Mouse (Mus musculus) bone marrow macrophage, adult 2 months (primary cell): Measurements from ENCODE around the gene Gm3854. TPM values are rescaled to one million over a fixed set of nuclear protein-coding genes. Genes with fewer than 3 reads are reported as not detected.
"Not testable (repeated sequence)": the region's sequence is repeated elsewhere in the genome, so short reads cannot be mapped to it uniquely, and the experiment has no call there.

Experiments used
- H3K27ac ChIP-seq: 2 replicates; pipeline ENCODE4 v1.5.1; 2012; ENCODE audit warnings: low read depth, low read length; ENCODE audit not compliant: insufficient read depth
- H3K4me1 ChIP-seq: 2 replicates; pipeline ENCODE4 v1.6.1; 2012; ENCODE audit warnings: low read length; ENCODE audit not compliant: control insufficient read depth, insufficient read depth
- H3K4me3 ChIP-seq: 2 replicates; pipeline ENCODE4 v1.5.1; 2012; ENCODE audit warnings: mild to moderate bottlenecking, low read length, moderate library complexity; ENCODE audit not compliant: insufficient read depth
- CTCF ChIP-seq: IDR thresholded peaks from 2 replicates; pipeline ENCODE4 v1.5.1; 2012; ENCODE audit warnings: low read depth, mild to moderate bottlenecking, low read length, moderate library complexity
- POLR2A ChIP-seq: IDR thresholded peaks from 2 replicates; pipeline ENCODE4 v1.6.1; 2012; ENCODE audit warnings: mild to moderate bottlenecking, low read depth, low read length, borderline replicate concordance
- polyA plus RNA-seq: library from polyadenylated mRNA; stranded (reverse); fragments of >200 nt; gene quantifications from 2 replicates; pipeline ENCODE4 v1.2.4, GENCODE M21; 2012; ENCODE audit not compliant: missing spikeins, insufficient read depth, insufficient read length

The Gm3854 gene
- 0.31 TPM in 1 of 2 replicates, not detected in the other for polyA plus RNA-seq

DNA sequence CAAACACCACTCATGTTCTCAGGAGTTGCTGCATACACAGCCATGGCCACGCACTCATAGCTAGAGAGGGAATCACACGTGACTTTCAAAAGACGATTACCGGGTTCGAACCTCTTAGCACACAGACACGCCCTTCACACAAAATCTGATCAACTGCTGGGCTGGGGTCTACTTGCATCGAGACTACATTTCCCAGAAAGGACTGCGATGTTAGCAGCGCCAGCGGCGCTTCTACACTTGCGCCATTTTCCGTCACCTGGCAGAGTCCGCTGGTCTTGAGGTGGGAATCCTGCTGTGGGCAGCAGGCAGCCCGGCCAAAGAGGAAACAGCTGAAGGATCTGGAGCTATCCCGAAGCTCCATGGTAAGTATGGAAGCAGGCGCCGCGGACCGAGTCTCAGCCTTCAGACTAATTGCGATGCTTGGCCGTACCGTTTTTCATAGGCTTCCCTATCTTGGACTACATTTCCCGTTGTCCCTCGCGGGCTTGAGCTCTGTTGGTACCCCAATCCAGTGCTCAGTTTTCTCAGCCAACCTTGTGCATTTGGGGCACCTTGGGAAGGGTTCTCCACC is at the start of gene Gm3854:
TSS of gene Gm3854 (plus strand) at position 259 of the 571 bp plus-strand sequence.
- no peak within 1 kb of the TSS for H3K27ac ChIP-seq
- H3K4me1 ChIP-seq, result no peaks in the 10 kb centered on the region
- H3K4me3 ChIP-seq, result peak within 1 kb of the TSS; percentile 48
- TF ChIP-seq POLR2A, result no peak
- TF ChIP-seq CTCF, result no peak

DNA sequence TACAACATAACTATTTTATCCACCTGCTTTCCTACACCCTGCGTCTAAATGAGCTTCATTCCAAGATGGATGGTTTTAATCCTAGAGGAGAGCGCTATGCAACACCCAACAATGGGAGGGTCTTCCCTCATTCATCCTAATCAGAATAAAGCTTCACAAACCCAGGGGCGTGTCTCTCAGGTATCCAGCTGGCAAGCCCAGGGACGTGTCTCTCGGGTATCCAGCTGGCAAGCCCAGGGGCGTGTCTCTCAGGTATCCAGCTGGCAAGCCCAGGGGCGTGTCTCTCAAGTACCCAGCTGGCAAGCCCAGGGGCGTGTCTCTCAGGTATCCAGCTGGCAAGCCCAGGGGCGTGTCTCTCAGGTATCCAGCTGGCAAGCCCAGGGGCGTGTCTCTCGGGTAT is 42.8 kb upstream of the Gm3854 start:
- not testable (repeated sequence) for H3K4me1 ChIP-seq, H3K4me3 ChIP-seq, H3K27ac ChIP-seq

DNA sequence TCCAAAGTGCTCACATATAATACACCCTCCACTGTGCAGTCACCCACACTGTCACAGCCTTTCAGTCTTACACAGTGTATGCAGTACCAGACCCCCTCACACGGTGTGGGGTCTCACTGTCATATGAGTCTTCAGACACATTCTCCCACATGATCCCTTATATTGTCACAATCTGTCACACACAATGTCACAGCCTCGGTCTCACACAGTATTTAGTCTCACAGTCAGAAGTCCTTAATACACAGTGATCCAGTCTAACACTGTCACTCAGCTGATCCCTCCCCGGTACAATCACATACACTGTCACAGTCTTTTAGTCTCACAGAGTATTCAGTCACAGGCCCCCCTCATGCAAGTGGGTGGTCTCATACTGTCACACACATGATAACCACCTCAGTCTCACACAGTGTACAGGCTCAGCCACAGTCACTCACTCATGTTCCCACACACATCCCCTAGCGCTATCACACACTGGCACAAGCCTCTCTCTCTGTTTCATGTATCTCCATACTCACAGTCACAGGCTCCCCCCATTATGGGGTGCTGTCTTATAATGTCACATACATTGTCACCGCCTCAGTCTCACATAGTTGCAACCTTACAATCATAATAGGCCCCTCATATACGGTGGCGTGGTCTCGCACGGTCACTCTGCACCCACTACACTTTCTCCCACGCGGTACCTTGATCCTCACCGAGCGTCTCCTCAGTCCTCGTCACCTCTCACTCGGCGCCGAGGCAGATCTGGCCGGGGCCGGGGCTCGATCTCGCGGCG is 12.9 kb upstream of the Gm3854 start:
- H3K4me3 ChIP-seq, result peak overlapping the region; percentile 69
- H3K4me1 ChIP-seq, result no peaks in the 10 kb centered on the region
- H3K27ac ChIP-seq, result no peak overlapping the region
- TF ChIP-seq POLR2A (no peak), CTCF (no peak)

DNA sequence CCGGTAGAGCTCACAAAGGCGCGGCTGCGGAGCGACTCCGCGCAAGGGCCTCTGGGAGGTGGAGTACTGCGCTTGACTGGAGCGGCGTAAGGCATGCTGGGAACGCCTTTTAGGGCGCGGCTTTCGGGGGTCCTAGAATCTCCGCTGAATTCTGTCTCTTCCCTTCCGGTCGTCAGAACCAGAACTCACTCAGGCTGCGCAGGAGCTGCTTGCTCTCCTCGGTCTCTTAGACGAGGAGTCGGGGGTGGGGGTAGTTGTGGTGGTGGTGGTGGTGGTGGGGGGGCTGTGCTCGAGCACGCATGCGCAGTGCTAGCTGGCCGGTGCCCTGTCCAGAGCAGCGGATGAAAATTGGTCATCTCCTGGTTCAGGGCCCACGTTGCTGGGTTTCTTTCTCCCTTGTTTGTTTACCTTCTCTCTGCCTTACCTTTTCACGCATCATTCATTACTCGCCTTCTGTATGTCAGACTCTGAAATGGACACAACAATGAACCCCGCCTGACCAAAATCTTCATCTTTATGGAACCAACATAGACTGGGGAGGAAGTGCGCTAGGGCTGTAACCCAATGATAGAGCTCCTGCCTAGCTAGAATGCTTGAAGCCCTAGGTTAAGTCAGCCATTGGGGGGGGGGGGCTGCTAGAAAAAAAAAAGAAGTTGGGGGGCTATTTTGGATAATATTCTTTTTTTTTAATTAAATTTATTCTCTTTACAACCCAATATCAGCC is 12.2 kb upstream of the Gm3854 start, which contains the start of gene Zfp583:
TSS of gene Zfp583 (minus strand) at position 53 of the 724 bp plus-strand sequence.
- Histone ChIP-seq H3K27ac (0 out of 2 replicates have a peak within 1 kb of the TSS, but pooled peaks have one; percentile 29), H3K4me1 (no peaks in the 10 kb centered on the region), H3K4me3 (peak within 1 kb of the TSS; percentile 69)
- TF ChIP-seq POLR2A, result no peak

DNA sequence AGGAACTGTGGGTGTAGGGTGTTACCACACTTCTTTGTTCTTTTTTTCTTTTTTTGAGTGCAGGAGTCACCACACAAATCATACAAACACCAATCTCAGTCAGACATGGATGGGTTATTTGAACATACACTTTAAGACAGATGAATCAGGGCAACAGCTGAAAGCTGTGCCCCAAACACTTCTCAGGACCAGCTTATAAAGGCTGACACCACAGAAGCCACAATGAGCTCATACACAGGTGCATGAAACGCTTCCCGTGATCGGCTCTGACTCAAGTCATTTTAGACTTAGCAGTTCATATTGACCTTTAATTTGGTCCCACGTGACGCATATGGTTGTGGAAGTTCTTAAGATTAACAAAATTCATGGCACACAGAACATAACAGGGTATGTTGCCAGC is 3.7 kb upstream of the Gm3854 start:
- no peak overlapping the region for H3K4me3 ChIP-seq
- no peak overlapping the region for H3K27ac ChIP-seq
- TF ChIP-seq POLR2A (no peak), CTCF (no peak)
- H3K4me1 ChIP-seq, result no peaks in the 10 kb centered on the region

DNA sequence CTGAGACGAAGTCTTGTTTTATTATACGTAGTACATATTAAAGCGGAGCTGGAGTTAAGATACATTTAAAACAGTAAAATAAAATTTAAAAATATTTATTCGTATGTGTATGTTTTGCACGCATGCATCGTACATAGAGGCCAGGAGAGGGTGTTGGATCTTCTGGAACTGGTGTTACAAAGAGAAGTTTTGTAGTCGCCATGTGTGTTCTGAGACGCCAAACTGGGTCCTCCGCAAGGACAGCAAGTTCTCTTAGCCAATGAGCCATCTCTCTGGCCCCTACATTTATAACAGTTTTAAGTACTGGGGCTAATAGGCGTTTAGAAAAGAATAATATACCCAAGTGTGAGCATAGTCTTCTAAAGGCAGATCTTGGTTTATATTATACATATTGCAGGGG is 565 bp downstream of the Gm3854 start:
- Histone ChIP-seq H3K27ac (no peak overlapping the region), H3K4me1 (no peaks in the 10 kb centered on the region), H3K4me3 (no peak overlapping the region)
- no peak for TF ChIP-seq POLR2A
- no peak for TF ChIP-seq CTCF

DNA sequence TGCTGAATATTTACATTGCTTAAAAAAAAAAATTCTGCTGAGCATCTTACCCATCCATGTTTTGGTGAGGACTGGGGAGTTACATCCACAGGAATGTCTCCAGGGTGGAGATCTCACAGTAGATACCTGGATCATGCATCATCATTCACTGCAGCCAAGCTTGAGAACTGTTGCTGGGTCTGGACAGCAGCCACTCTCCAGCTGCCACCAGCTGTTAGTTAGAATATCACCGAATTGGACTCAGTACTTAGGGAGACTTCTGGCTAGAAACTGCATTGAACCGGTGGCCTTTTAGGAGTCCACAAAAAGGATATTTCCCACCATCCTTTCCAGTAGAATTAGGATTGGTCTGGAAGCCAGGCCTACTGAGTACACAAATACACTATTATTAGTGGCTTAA is 14.6 kb downstream of the Gm3854 start:
- TF ChIP-seq CTCF, result no peak
- no peak for TF ChIP-seq POLR2A
- Histone ChIP-seq H3K27ac (no peak overlapping the region), H3K4me3 (no peak overlapping the region), H3K4me1 (peaks cover 2% of the 10 kb centered on the region; the same call in 1 of the 2 replicates)

DNA sequence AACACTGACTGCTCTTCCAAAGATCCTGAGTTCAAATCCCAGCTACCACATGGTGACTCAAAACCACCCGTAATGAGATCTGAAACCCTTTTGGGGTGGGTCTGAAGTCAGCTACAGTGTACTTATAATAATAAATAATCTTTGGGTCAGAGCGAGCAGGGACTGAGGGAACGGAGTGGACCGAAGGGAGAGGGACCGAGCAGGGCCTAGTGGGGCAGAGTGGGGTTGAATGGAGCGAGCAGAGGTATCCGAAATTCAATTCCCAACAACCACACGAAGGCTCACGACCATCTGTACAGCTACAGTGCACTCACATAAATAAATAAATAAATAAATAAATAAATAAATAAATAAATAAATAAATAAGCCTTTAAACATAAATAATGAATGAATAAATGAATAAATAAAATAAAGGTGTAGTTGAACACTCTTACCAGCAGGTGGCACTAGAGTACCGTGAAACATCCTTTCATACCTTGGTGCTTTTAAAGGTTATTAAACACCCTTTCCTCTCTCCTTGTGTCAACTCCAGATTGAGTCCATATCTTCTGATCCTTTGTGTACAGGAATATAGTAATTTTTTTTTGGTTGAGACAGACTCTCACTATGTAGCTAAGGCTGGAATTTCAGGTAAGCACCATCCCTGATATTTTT is 15.5 kb downstream of the Gm3854 start:
- no peak overlapping the region for H3K4me3 ChIP-seq
- H3K4me1 ChIP-seq, result peaks cover 6% of the 10 kb centered on the region; the same call in 1 of the 2 replicates
- no peak for TF ChIP-seq POLR2A
- no peak for TF ChIP-seq CTCF
- no peak overlapping the region for H3K27ac ChIP-seq

DNA sequence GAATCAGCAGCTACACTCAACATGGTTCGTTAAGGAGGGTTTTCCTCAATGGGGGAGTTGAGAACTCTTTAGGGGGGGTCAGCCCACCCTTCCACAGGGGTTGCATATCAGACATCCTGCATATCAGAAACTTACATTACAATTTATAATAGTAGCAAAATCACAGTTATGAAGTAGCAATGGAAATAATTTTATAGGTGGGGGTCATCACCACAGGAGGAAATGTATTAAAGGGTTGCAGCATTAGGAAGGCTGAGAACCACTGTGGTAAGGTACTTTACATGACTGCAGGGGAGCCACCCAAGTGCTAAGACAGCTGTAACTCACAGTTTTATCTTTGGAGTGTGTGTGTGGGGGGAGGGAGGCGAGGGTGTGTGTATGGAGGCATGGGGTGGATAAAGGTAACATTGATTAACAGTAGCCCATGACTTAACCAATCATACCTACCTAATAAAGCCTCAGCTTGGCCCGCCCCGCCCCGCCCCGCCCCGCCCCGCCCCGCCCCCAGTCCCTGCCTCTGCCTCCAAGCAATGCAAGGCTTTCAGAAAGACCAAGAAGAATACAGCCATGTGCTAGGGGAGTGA is 17.0 kb downstream of the Gm3854 start:
- Histone ChIP-seq H3K4me3 (no peak overlapping the region), H3K27ac (no peak overlapping the region), H3K4me1 (peaks cover 6% of the 10 kb centered on the region; the same call in 1 of the 2 replicates)
- TF ChIP-seq POLR2A (no peak), CTCF (no peak)
